Mouse (Mus musculus): Measurements from ENCODE around the gene Tcf20.

Tcf20 gene

DNA sequence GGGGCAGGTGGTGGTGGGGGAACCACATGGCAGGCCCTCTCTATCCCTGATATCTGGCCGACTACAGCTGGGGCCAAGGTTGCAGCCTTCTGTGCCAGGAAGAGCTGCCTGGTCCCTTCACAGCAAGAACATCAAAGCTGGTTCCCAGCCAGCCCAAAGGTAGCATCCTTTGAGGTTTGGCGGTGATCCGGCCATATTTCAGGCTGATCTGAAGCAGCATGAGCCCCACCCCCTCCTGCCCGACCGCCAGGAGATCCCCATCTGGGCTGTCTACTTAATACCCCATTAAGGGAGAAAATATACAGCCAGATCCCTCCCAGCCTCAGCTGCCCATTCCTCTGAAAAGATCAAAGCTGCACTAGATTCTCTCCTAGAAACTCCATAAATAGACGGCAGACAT lies 59.6 kb downstream of the Tcf20 start:
- CTCF ChIA-PET: interaction anchor here (0.6 kb wide), 1 partner anchor 159 kb away, joined by 4 read pairs; no protein-coding TSS in a partner anchor

DNA sequence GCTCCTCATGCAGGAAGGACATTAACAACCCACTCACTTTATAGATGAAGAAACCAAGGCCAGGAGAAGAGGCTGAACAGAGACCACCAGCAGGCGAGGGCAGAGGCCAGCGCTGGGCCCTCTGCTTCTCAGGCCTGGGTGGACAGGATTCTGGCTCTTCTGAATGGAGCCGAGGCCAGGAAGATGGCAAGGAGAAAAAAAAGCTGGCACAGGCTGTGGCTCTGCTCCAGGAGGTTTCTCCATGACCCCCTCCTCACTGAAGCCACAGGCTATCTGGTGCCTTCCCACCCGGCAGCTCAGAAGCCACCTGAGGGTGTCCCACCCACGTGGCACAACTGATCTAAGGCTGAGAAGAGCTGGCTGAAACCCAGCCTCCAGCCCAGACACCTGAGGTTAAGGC lies 60.6 kb downstream of the Tcf20 start:
- CTCF ChIA-PET: no interaction called here

DNA sequence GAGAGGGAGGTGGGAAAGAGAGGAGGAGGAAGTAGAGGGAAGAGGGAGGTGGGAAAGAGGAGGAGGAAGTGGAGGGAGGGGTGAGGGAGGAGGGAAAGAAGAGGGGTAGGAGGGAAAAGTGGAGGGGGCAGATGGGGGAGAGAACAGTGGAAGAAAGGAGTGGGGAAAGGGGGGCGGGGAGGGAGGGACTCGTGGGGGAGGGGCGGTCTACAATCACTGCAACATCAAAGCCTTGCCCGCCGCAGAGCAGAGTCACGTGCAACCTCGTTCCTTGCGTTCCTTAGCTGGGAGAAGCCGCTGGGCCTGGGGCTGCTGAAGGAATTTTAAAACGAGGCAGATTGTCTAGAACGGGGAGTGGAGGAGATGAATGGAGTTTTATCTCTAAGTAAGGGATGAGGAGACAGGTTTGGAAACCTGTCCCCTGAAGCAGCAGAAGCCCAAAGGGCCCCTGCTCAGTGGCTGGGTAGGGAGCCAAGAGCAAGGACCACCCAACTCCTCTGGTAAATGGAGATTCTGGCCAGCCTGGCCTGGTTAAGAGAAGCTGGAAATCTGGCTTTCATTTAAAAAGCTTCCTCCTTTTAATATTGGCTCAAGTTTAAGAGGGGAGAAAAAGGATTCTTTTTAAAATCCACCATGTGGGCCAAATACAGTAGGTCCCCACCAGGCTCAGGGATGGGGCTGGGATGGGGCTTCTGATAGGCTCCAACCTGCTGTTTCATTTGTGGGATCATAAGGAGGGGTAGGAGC lies 62.8 kb downstream of the Tcf20 start:
- CTCF ChIA-PET: no interaction called here

DNA sequence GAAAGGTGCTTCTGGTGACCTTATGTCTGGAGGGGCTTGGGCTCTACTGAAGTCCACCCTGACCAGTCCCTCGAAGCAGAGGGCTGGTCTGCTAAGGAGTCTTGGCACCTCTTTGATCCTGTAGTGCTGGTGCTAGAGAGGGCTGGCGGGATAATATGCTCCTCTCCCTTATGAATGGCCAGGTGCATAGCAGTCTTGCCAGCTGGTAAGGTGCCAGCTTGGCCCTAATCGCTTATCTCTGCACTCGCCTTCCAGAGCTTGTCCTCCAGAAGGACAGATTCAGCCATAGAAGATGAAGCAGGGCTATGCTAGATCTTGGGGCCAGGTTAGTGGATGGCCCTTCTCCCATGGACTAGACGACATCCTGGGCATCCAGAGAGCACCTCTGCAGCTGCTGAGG lies 64.1 kb downstream of the Tcf20 start:
- CTCF ChIA-PET: no interaction called here

DNA sequence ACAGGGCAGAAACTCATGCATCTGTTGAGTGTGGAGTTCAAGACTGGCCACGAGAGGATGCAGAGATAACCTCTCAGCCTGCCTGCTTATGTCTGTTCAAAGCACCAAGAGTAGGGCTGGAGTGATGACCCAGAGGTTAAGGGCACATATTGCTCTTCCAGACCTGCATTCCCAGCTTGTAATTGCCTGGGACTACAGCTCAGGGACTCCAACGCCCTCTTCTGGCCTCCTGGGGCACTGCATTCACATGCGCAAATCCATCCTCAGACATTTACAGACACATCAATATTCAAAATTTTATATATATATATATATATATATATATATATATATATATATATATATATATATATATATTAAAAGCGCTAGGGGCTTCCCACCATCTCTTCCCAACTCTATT lies 64.9 kb downstream of the Tcf20 start:
- CTCF ChIA-PET: no interaction called here

DNA sequence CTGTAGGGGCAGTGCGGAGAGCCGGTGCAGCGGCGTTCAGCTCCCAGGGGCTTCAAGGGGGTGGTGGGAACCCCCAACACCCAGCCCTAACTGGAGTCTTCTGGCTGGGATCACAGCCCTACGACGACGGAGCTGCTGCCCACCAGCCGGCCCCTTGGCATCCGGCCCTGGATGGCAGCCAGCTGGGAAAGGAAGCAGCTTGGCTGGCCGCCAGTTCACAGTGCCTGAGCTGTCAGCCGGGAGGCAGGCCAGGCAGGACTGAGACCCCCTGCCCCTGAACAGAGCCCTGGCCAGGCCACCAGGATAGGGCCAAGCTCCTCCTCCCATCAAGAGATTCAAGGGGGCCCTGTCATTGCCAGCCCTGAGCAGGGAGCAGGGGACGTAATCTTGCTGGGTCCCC lies 65.6 kb downstream of the Tcf20 start:
- CTCF ChIA-PET: no interaction called here

DNA sequence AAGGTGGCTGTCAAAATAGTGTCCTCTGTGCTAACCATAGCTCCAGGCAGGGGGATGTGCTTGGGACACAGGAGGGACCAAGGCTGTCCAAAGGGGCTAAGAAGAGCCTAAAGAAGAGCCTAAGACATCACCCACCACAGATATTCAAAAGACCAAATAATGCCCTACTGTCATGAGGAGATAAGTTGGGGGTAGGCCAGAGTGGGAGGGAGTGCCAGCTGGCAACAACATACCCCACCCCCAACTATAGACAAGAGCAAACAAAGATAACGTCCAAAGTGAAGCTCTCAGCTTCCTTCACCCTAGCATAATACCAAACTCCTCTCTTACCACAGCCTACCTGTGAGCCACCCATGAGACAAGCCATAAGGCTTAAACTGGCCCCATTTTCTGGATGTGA lies 66.1 kb downstream of the Tcf20 start:
- CTCF ChIA-PET: interaction anchor here (0.6 kb wide), 1 partner anchor 49 kb away, joined by 3 read pairs; no protein-coding TSS in a partner anchor

DNA sequence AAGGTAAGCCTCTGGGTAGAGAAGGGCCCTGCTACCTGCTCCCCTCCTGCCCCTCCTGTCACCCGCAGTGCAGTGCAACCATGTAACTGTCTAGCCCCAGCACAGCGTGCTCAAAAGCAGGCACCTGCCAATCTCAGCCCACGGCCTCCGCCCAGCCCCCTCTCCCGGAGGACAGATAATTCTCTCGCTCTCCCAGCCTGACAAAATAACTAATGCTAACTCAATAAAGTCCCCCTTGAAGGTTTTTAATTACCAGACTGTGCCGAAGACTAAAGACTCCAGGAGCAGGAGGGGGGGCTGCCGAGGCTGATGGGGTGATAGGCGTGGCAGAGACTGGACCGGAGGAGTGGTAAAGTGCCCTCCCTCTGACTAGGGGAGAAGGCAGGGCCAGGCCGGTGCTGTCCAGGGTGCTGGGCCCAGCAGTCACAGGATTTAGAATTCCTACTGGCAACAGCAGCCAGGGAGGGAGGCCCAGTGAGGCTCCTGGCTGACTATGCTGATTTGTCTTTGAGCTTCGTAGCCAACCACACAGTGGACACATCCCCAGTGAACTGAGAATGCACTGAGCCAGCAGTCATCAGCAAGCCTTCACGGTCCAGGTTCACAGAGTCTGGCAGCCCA lies 66.7 kb downstream of the Tcf20 start:
- CTCF ChIA-PET: interaction anchor here (0.6 kb wide), 1 partner anchor 50 kb away, joined by 3 read pairs; no protein-coding TSS in a partner anchor

DNA sequence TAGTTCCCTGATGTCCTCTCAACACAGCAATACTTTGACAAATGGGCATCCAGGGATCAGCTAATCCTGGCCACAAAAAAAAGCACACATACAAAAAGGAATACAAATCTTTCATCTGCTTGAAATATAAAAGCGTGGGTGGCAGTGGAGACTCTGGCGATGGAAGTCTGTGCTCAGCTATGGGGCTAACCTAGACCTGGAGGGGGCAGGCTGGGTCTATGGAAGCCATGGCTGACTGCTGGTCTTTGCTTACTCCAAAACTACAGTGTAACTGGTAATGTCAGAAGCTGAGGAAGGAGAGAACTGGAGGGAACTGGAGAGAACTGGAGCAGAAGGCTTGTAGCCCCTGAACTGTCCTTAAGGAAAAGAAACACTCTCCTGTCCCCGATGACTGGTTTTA lies 69.7 kb downstream of the Tcf20 start:
- CTCF ChIA-PET: no interaction called here

DNA sequence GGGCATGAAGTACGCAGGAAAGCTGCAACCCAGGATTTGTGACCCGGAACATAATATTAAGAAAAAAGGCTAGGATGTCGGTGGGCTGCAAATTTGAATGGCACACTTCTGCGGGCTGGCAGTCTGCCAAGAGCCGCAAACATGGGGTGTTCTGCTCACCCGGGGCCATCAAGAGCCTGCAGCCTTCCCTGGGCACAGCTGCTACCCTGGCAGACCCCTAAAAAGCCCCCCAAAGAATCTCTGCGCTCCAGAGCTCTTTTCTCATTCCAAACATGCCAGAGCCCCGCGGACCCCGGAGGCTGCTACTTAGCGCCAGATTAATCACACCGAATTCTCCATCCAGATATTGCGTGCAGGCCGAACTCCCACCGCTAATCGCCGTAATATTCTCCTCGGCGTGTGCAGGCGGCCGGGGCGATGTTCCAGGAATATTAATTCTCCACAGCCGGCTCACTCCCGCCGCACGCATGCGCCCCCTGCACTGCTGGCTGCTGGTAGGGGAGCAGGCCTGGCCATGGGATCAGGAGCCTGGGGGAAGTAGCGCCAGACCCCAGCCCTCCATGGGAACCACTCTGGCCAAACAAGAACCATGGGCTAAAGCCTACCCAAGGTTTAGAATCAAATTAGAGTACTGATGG lies 70.3 kb downstream of the Tcf20 start:
- CTCF ChIA-PET: no interaction called here

DNA sequence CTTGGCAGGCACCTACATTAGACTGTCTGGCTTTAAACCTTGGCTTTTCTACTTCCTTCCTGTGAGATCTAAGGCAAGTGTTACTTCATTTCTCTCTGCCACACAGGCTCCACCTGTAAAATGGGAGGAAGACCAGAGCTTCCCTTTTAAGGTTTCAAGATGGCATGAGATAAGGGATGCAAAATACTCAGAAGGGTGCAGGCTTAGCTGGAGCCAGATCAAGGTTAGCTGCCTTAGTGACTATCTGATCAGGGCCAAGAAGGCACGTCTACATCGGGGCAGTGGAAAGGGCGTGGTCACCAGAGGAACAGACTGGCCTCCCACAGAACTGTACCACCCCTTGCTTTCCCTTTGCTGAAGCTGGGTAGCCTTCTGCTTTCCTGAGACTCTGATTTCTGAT lies 73.2 kb downstream of the Tcf20 start:
- CTCF ChIA-PET: no interaction called here

DNA sequence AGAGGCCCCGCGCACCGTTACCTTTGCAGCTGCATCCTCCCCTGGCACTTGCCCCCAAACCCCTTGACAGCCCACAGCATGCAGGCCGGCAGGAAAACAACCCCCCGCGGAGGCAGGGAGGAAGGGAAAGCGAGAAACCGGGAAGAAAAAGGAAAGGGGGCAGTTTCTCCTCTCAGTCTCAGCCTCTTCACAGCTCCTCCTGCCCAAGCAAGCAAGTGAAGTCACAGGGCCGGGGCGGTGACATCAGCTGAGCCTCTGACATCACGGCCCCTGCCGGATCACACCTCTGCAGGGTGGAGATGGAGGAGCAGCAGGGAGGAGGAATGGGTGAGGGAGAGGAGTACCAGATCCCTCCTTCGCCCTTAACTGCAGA lies 75.7 kb downstream of the Tcf20 start:
- CTCF ChIA-PET: interaction anchor here (0.7 kb wide), 1 partner anchor 104 kb away, joined by 18 read pairs; no protein-coding TSS in a partner anchor

DNA sequence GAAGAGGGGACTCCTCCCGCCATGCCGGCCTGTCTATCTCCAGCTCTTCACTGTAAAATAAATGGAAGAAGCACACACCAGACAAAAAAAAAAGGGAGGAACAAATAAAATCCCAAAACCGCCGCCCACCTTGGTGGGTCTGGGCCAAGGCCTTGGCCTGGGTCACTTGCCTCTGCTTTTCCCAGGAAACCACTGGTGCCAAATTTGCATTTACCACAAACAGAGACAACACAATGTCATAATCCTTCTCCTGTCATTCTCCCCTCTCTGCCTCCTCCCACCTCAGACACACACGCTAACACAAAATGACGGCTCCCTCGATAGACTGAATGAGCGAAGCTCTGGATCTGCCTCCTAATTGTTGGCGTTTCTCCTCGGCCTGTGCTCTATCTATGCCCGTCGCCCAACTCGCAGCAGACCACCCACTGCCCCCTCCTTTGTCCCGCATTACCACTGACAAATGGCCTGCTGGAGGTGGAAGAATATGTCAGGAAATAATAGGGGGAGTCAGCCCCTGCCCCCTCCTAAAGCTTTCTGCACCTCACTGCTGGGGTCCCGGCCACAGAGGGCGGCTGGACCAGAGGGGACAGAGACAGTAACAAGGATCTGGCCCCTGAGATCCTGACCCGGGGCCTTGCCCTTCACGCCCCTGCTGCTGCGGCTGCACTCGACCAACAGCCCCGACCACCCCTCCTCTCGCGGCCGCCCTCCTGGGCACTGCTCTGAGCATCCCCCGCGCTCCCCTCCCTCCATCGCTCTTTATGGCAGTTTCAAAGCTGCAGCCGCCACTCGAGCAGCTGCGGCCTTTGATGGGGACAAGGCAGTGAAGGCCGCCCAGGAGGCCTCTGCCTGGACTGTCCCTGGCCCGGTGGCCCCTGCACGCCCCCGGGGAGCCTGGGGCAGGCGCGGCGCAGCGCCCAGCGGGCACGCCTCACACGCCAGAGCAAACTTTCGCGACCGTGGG lies 76.4 kb downstream of the Tcf20 start:
- CTCF ChIA-PET: interaction anchor here (0.6 kb wide), 1 partner anchor 122 kb away, joined by 3 read pairs; the partner anchor contains the start of gene Nfam1

DNA sequence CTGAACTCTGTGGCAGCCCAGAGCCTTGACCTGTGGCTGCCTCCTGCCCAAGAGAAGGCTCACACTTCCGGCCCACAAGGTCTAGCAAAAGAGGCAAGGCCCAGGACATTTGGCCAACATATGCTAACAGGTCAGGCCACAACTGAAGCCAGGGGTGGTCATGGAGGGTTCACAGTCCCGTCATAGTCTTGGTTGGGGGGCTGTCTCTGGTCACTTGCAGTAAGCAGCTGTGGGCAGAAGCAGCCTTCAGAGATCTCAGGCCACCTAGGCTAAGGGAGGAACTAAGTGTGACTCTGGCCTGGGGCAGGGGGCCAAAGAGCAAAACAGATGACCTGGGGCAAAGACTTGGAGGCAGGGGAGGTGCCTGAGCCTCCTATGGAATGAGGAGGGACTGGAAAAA lies 77.1 kb downstream of the Tcf20 start:
- CTCF ChIA-PET: interaction anchor here (0.6 kb wide), 1 partner anchor 123 kb away, joined by 3 read pairs; the partner anchor contains the start of gene Nfam1

DNA sequence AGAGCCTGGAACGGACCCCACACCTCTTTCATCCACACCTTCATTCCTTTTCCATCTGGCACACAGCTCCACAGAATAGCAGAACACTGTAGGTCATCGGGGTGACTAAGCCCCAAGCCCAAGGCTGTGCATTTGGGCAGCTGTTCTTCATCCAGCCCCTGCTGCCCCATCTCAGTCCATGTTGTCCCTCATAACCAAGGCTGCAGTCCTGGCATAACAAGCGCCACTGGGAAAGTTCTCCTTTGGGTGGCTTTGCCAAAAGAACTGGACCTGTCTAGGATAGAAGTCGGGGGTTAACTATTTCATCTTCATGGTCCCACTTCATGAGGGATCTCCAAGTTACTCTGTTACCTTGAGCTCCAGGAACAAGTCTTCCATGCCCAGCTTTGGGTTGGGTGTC lies 77.9 kb downstream of the Tcf20 start:
- CTCF ChIA-PET: no interaction called here

DNA sequence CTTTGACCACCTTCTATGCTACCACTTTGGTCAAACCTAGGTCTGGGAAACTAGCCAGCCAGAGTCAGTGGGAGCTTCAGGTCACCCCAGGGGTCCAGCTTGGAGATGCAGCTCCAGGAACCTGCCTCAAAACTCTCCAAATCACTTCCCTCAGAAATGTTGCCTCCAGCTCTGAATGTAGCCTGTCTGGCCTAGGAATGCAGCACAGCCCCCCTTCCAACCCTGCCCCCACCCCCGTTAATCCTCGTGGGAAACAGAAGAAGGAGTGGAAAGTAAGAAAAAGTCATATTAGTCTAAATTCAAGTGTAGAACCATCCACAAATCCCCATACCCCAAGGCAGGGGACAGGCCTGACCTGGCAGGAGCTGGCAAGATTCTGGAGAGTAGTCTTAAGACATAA lies 79.2 kb downstream of the Tcf20 start:
- CTCF ChIA-PET: no interaction called here

DNA sequence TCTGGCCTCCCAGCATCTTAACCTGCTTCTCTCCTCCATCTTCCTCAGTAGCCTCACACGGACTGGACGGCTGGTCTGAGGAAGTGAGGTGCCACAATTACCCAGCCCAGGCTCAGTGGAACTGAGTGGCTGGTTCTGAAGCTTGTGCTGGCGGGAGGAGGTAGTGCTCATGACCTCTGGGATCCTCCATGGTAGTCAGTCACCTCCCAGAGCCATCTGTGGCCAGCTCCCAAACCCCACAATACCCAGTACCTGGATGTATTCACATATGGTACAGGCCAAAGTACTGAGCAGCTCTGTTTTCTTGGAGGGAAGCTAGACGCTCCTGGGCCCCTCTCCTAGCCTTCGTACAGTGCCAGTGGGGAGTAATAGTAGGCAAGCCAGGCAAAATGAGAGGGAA lies 80.4 kb downstream of the Tcf20 start:
- CTCF ChIA-PET: no interaction called here

DNA sequence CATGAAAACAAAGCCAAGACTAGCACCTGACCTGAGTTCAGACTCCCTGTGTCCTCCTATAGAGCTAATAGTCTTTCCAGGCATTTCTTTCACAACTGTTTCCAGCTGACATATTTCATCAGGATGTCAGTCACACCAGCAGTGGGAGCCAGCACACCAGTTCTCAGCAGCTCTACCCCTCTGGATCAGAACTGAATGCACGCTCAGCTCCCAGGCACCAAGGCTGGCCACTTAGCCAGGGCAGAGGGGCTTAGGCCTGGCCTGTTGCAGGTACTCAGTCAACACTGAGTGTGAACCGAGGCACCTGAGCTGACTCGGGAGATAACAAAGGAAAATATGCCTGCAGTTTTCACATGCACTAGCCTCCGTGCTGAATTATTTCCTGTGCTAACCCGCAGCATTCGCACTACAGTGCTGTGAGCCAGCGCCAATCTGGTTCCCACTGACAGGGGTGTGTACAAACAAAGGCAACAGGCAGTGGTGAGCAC lies 81.1 kb downstream of the Tcf20 start:
- CTCF ChIA-PET: no interaction called here

DNA sequence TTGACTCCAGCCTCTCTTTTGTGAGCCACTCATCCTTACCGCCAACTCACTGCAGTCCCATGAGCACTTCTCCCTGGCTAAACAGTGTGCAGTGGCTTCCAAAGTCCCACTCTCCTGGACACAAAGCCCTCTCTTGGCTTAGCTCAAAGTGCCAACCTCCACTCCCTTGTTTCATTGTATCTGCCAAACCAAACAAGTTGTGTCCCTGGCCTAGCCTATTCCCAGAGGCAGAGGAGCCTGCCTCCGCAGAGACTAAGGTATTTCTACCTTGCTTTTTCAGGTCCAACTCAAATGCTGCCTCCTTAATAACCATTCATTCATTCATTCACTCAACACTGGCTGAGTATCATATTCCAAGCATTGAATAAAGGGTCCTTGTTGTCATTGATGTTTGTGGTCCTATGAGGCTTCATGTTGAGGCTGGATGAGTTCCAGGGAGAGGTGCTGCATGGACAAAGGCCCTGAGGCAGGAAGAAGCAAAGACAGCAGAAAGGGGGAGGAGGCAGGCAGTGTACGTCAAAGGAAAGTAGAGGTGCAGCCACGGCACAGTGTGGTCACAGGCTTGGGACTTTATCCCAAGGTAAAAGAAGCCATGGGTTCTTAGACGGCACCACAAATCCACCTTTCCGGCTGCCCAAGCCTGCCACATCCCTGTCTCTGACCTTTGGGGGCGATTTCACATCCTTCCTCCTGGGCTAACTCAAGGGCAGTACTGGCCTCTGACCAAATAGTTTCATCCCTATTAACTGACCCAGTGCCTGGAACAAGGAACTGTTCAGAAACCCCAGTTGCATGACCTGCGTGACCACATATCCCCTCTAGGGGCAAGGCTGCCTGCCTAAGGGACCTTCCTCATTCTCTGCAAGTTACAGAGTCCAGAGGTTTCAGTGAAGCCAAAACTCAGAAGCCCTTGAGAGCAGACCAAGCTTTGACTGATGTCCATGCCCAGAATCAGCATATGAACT lies 82.0 kb downstream of the Tcf20 start:
- CTCF ChIA-PET: no interaction called here

DNA sequence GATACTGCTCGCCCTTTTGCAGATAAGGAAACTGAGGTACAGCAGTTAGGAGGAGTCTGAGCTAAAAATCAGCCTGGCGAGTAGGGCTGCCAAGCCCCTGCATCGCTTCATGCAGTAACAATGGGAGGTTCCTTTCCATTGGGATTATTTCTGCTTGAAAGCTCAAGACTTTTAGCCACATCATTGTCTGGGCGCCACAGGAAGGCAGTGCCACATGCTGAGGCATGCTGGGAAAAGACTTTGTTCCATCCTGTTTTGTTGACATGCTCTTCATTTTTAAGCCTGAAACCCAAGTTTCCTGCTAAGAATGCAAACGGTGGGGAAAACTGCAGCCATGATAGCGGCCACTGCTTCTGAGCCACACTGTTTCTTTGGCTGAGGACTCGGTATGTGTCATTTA lies 83.1 kb downstream of the Tcf20 start:
- CTCF ChIA-PET: no interaction called here
